Mouse (Mus musculus) gastrocnemius, adult 2 months (tissue): ENCODE results near the gene Olfr557. TPM values are rescaled to one million over a fixed set of nuclear protein-coding genes. Genes with fewer than 3 reads are reported as not detected.

Experiments
- DNase-seq: peaks from one replicate; pipeline ENCODE4 v3.0.0; 2022
- H3K27ac ChIP-seq: fragments of 200-600 bp; 2 replicates; pipeline ENCODE4 v1.8.1; 2022; ENCODE audit warnings: mild to moderate bottlenecking
- H3K4me3 ChIP-seq: fragments of 200-600 bp; 2 replicates; pipeline ENCODE4 v1.8.1; 2022; ENCODE audit warnings: mild to moderate bottlenecking, moderate library complexity
- CTCF ChIP-seq: fragments of 200-600 bp; IDR thresholded peaks from 2 replicates; pipeline ENCODE4 v1.8.1; 2022; ENCODE audit warnings: antibody characterized with exemption, mild to moderate bottlenecking, moderate library complexity
- intact Hi-C: fragments of 180-260 bp; cut with DNase I; formaldehyde crosslinking; loops from one replicate; pipeline ENCODE4 v1.15.1; 2025
- long read RNA-seq, 2 experiments: library from polyadenylated mRNA; stranded (forward); transcript quantifications; one replicate each; pipeline ENCODE4 v2.0.0; 2021
- total RNA-seq, 2 experiments: library from RNA; stranded (reverse); gene quantifications; 2 replicates each; pipeline ENCODE4 v1.2.3; 2021

Gene Olfr557
- not detected for total RNA-seq
- long read RNA-seq, experiment 1, result 0 reads
- long read RNA-seq, experiment 2, result 0 reads

- intact Hi-C loops, result no loop called here
- no peak within 1 kb of the TSS for H3K27ac ChIP-seq
- no peak within 1 kb of the TSS for H3K4me3 ChIP-seq
- peak; percentile 78 for TF ChIP-seq CTCF
- DNase-seq, result no peak
Observed at GRCm38 (mm10) chr7:102695358-102696125, at the start of gene Olfr557. TSS of gene Olfr557 (plus strand) at chr7:102695910.

DNA sequence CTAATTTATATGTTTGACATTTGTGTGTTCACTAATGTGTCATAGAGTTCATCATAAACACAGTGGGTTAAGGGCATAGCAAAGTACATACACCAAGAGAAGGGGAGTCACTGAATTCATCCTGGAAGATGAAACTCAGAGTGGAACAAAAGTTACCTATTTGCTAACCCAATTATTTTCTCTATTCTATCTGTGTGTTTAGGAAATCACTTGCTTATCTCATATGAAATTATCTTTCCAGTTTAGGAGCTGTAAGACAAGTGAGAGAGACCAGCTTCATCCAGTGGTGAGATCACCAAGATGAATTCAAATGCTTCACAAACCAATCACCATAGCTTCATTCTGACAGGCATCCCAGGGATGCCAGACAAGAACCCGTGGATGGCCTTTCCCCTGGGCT lies 37.2 kb upstream of the Olfr557 start, which contains the start of gene Olfr555:
Gene Olfr555 (plus strand): TSS at position 301 of the 400 bp plus-strand sequence.
- intact Hi-C loops, result no loop called here
- no peak for TF ChIP-seq CTCF
- H3K27ac ChIP-seq, result no peak within 1 kb of the TSS
- no peak within 1 kb of the TSS for H3K4me3 ChIP-seq
- DNase-seq, result no peak

DNA sequence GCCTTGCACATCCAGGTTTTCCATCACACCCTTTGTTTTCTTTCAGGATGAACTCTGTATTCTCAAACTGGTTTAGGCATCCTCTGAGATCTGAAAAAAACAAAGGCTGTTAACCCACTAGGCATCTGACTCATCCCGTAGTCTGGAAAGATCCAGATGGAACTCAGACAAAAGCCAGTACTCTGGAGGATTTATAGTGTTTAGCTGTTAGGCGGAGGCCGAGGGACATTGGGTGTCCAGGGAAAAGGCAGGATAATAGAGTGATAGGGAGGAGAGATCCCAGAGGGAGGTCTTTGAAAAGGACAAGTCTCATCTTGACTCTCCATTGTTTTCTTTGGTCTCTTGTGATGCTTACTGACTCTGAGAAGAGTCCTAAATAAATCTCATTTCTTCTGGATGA lies 31.1 kb upstream of the Olfr557 start, which contains the start of gene Olfr556:
Gene Olfr556 (plus strand): TSS at position 301 of the 400 bp plus-strand sequence.
- no peak within 1 kb of the TSS for H3K27ac ChIP-seq
- no peak for TF ChIP-seq CTCF
- intact Hi-C loops, result no loop called here
- DNase-seq, result no peak
- H3K4me3 ChIP-seq, result no peak within 1 kb of the TSS

DNA sequence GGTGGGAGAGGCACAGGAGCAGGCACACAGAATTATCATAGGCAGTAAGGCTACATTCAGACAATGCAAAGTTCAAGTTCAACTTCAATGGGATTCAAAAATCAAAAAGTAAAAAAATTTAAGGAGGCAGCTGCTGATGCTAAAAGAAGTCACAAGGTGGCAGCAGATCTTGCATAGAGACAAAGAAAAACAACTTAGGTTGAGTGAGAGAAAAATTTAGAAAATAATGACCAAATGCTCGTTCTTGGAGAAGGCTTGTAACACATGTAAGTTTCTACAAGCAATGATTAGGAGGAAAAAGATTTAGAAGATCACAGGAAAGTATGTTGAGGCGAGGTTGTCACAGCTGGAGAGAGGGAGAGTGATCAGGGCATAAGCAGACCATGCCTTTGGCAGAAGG lies 30.3 kb upstream of the Olfr557 start:
- DNase-seq, result no peak
- intact Hi-C loops, result loop anchor here (5.0 kb wide), 1 partner anchor 252 kb away; the partner anchor contains the start of gene Olfr571
- peak; percentile 61 for TF ChIP-seq CTCF
- no peak overlapping the region for H3K27ac ChIP-seq
- H3K4me3 ChIP-seq, result no peak overlapping the region

- DNase-seq, result no peak
- Histone ChIP-seq H3K4me3 (no peak overlapping the region), H3K27ac (no peak overlapping the region)
- no peak for TF ChIP-seq CTCF
- intact Hi-C loops, result no loop called here
Observed at GRCm38 (mm10) chr7:102676225-102676624, 19.5 kb upstream of the Olfr557 start.

- Histone ChIP-seq H3K27ac (no peak overlapping the region), H3K4me3 (no peak overlapping the region)
- TF ChIP-seq CTCF, result no peak
- no peak for DNase-seq
- intact Hi-C loops, result no loop called here
Observed at GRCm38 (mm10) chr7:102681916-102682315, 13.8 kb upstream of the Olfr557 start.

GRCm38 (mm10) chr7:102686944-102687501 lies 8.7 kb upstream of the Olfr557 start, which contains the start of gene Trim68:
TSS of gene Trim68 (minus strand) at chr7:102687327.
- intact Hi-C loops, result no loop called here
- H3K27ac ChIP-seq, result peak within 1 kb of the TSS; percentile 93
- peak; percentile 94 for DNase-seq
- no peak for TF ChIP-seq CTCF
- H3K4me3 ChIP-seq, result peak within 1 kb of the TSS; percentile 75

- intact Hi-C loops, result no loop called here
- no peak for TF ChIP-seq CTCF
Observed at GRCm38 (mm10) chr7:102698461-102698860, 2.8 kb downstream of the Olfr557 start.

GRCm38 (mm10) chr7:102701915-102702314 lies 6.2 kb downstream of the Olfr557 start, which contains the start of gene Olfr558:
TSS of gene Olfr558 (plus strand) at chr7:102702215.
- Histone ChIP-seq H3K27ac (peak within 1 kb of the TSS; percentile 53; the same call in 1 of the 2 replicates), H3K4me3 (peak within 1 kb of the TSS; percentile 46)
- TF ChIP-seq CTCF, result no peak
- intact Hi-C loops, result no loop called here
- no peak for DNase-seq

More at GRCm38 (mm10) chr7:102698461-102698860, 2.8 kb downstream of the Olfr557 start:
- DNase-seq, result no peak
- Histone ChIP-seq H3K27ac (no peak overlapping the region), H3K4me3 (no peak overlapping the region)

DNA sequence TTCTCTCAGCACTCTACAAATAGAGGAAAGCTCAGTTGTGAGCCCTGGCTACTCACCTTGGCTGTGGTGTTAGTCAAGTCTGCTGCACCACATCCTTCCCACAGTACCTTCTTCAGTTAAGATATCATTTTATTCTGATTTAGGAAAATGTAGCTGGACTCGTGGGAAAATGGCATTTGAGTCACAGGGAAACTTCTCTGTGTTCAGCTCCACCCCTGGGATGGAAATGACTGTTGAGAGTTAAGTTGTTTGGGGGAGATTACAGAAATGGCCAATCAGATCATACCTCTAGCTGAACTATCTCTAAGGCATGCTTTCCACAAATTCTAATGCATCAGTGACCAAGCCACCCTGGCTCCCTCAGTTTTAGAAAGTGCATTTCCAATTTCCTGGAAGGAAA lies 23.3 kb downstream of the Olfr557 start, which contains the start of gene Olfr33:
Gene Olfr33 (minus strand): TSS at position 101 of the 400 bp plus-strand sequence.
- Histone ChIP-seq H3K4me3 (no peak within 1 kb of the TSS), H3K27ac (no peak within 1 kb of the TSS)
- intact Hi-C loops, result no loop called here
- DNase-seq, result no peak
- no peak for TF ChIP-seq CTCF

GRCm38 (mm10) chr7:102727391-102727790 lies 31.7 kb downstream of the Olfr557 start, which contains the start of gene Olfr559:
TSS of gene Olfr559 (minus strand) at chr7:102727491.
- DNase-seq, result no peak
- H3K27ac ChIP-seq, result no peak within 1 kb of the TSS
- intact Hi-C loops, result no loop called here
- TF ChIP-seq CTCF, result no peak
- H3K4me3 ChIP-seq, result no peak within 1 kb of the TSS

GRCm38 (mm10) chr7:102733793-102734192 lies 38.1 kb downstream of the Olfr557 start:
- no peak for TF ChIP-seq CTCF
- DNase-seq, result no peak
- intact Hi-C loops, result no loop called here
- H3K4me3 ChIP-seq, result no peak overlapping the region
- H3K27ac ChIP-seq, result no peak overlapping the region

GRCm38 (mm10) chr7:102737705-102738104 lies 42.0 kb downstream of the Olfr557 start:
- TF ChIP-seq CTCF, result no peak
- no peak for DNase-seq
- intact Hi-C loops, result no loop called here
- no peak overlapping the region for H3K4me3 ChIP-seq
- no peak overlapping the region for H3K27ac ChIP-seq

Other genes with a start within 250 kb of the Olfr557 start
- gene Olfr543, start 214.2 kb upstream of the Olfr557 start, total RNA-seq, result not detected
- gene Olfr544, start 207.6 kb upstream of the Olfr557 start, total RNA-seq, result not detected
- gene Olfr545, start 196.3 kb upstream of the Olfr557 start, total RNA-seq, result not detected
- not detected for gene Olfr547, start 161.2 kb upstream of the Olfr557 start, total RNA-seq
- not detected for gene Olfr548-ps1, start 155.0 kb upstream of the Olfr557 start, total RNA-seq
- not detected for gene Olfr549, start 146.0 kb upstream of the Olfr557 start, total RNA-seq
- 1 to 10 TPM; 2.4 to 3.4 TPM for gene Trim21, start 130.4 kb upstream of the Olfr557 start, total RNA-seq
- under 1 TPM in 1 of 2 experiments, not detected in 1; 0.17 TPM for gene Olfr550, start 124.5 kb upstream of the Olfr557 start, total RNA-seq
- gene Olfr551, start 104.0 kb upstream of the Olfr557 start, total RNA-seq, result not detected
- gene Olfr552, start 98.1 kb upstream of the Olfr557 start, total RNA-seq, result under 1 TPM; 0.06 to 0.20 TPM
- not detected for gene Olfr553, start 77.7 kb upstream of the Olfr557 start, total RNA-seq
- not detected for gene Olfr554, start 57.5 kb upstream of the Olfr557 start, total RNA-seq
- not detected for gene Olfr555, start 37.1 kb upstream of the Olfr557 start, total RNA-seq
- gene Olfr556, start 31.0 kb upstream of the Olfr557 start, total RNA-seq, result not detected
- gene Trim68, start 8.6 kb upstream of the Olfr557 start, total RNA-seq, result 1 to 10 TPM; 4.0 to 4.8 TPM
- gene Olfr558, start 6.3 kb downstream of the Olfr557 start, total RNA-seq, result 1 to 10 TPM; 1.4 to 1.5 TPM
- not detected for gene Olfr33, start 23.2 kb downstream of the Olfr557 start, total RNA-seq
- gene Olfr559, start 31.6 kb downstream of the Olfr557 start, total RNA-seq, result not detected
- not detected for gene Olfr560, start 63.5 kb downstream of the Olfr557 start, total RNA-seq
- under 1 TPM; 0.33 to 0.61 TPM for gene Olfr78, start 63.6 kb downstream of the Olfr557 start, total RNA-seq
- not detected for gene Olfr561, start 75.3 kb downstream of the Olfr557 start, total RNA-seq
- gene Olfr564, start 107.6 kb downstream of the Olfr557 start, total RNA-seq, result not detected
- gene Olfr566, start 162.9 kb downstream of the Olfr557 start, total RNA-seq, result not detected
- gene Olfr568, start 181.2 kb downstream of the Olfr557 start, total RNA-seq, result not detected
- not detected for gene Olfr569, start 195.0 kb downstream of the Olfr557 start, total RNA-seq
- gene Olfr570, start 198.7 kb downstream of the Olfr557 start, total RNA-seq, result not detected
- not detected for gene Olfr571, start 221.6 kb downstream of the Olfr557 start, total RNA-seq
- not detected for gene Olfr572, start 228.5 kb downstream of the Olfr557 start, total RNA-seq
- gene Olfr573-ps1, start 246.7 kb downstream of the Olfr557 start, total RNA-seq, result not detected